9 mouse cellular contexts compared by ENCODE assay signal in the genomic region with DNA sequence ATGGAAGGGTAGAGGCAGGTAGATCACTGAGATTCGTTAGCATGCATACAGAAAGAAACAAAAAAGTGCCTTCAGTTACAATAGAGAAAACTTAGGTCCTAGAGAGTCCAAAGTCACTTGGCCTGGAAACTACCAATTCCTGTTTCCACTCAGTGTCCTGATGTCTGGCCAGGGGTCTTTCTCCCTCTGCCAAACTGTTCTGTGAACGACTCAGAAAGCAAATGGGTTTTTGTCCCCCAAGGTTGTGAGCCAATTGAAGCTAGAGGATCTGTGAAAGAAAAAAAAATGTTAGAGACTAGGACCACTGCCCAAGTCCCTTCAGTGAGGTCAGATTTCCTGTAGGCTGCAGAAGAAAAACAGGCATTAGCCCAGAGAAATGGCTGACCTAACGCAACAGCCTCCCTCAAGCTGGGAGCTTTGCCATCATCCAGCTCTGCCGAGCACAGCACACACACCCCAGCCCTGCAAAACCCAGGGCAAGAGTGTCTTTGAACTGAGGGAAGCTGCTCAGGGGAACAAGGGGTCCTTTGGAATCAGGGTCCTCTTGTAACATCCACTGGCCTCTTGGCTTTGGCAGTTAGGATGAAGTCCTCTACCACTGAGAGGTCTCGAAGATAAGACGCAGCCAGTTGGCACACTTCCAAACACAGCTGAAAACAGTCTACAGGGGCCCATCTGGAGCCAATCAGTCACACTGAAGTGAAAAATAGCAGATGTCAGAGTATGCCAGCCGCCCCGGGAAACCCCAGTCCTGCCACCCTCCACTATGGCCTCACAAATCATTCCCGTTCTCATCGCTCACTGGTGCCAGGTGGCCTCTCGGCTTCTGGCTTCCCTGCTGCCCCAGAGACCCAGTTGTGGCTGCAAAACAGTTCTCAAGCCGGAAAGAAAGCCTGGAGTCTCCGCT.
A peak's percentile ranks its signal among the peaks of the same experiment; 100 is the strongest.
DNase-seq lines count a peak whose midpoint lies in the region; ATAC-seq lines count a peak whose summit lies in the region.
"Had no signal": no experiment of that assay in that cellular context is flagged by ENCODE, and none has a peak within 500 bp of the region (broad histone marks: within the 10 kb centered on the region; RNA-seq: fewer than 3 reads in every experiment).

No protein-coding gene starts in this region.

- H3K4me1 ChIP-seq in stomach, embryonic 16.5 days (ENCODE audit: control insufficient read depth, insufficient read depth, low read length): peaks cover 8% of the 10 kb centered on the region
- H3K4me1 ChIP-seq: liver, embryonic 13.5 days had no signal

- H3K4me2 ChIP-seq in stomach, embryonic 16.5 days (ENCODE audit: low read depth, low read length): peak overlapping the region; percentile 37
- H3K4me2 ChIP-seq: liver, embryonic 13.5 days had no signal

- peak; percentile 42 to 74 for ATAC-seq in hematopoietic stem cell, adult 5-6 weeks (replicated peaks in 1 of 2; ENCODE audit: insufficient read depth in 1 of 2, low FRiP score in 2 of 2, low TSS enrichment in 1 of 2, low read depth in 1 of 2, poor library complexity in 2 of 2, severe bottlenecking in 2 of 2)
- ATAC-seq in megakaryocyte progenitor cell, adult 5-6 weeks (replicated peaks; ENCODE audit: poor library complexity): peak; percentile 55
- ATAC-seq in stomach, embryonic 16.5 days (ENCODE audit: insufficient read depth, low FRiP score): peak; percentile 85
- no peak for ATAC-seq in granulocyte monocyte progenitor cell, adult 5-6 weeks (replicated peaks; ENCODE audit: poor library complexity, severe bottlenecking)

- H3K9me3 ChIP-seq in stomach, embryonic 16.5 days (replicated peaks; ENCODE audit: control insufficient read depth, low read length): no peaks in the 10 kb centered on the region
- H3K9me3 ChIP-seq: liver, embryonic 13.5 days had no signal

- DNase-seq in 3T3-L1 (ENCODE audit: low read depth, low spot score): peak; percentile 63
- peak; percentile 5 to 28 for DNase-seq in adrenal gland, postnatal 4 days (ENCODE audit: low spot score in 2 of 2)
- DNase-seq in forelimb bud, embryonic 11.5 days (ENCODE audit: low read depth, low spot score): peak; percentile 93
- DNase-seq in layer of hippocampus, adult 18-20 months (ENCODE audit: low spot score in 2 of 2): peak; percentile 17 to 47
- DNase-seq: liver, embryonic 13.5 days had no signal

- H3K27ac ChIP-seq in stomach, embryonic 16.5 days (ENCODE audit: low read length): peak overlapping the region; percentile 81
- H3K27ac ChIP-seq: liver, embryonic 13.5 days had no signal

- WGBS in stomach, embryonic 16.5 days: 25% methylated on average over 13 of the region's 13 CpGs

- H3K4me3 ChIP-seq in stomach, embryonic 16.5 days (replicated peaks; ENCODE audit: low read length): no peak overlapping the region
- H3K4me3 ChIP-seq: liver, embryonic 13.5 days had no signal

- H3K27me3 ChIP-seq in stomach, embryonic 16.5 days (ENCODE audit: control insufficient read depth, insufficient read depth, low read length): no peaks in the 10 kb centered on the region
- H3K27me3 ChIP-seq: liver, embryonic 13.5 days had no signal

- 0 out of 2 replicates have a peak overlapping the region, but pooled peaks have one; percentile 35 for H3K9ac ChIP-seq in stomach, embryonic 16.5 days (ENCODE audit: low read length)
- H3K9ac ChIP-seq: liver, embryonic 13.5 days had no signal

- H3K36me3 ChIP-seq in stomach, embryonic 16.5 days (ENCODE audit: control insufficient read depth, insufficient read depth, low read length): no peaks in the 10 kb centered on the region
- H3K36me3 ChIP-seq: liver, embryonic 13.5 days had no signal

Comparison
In these comparisons a context has a peak if more than half of its experiments do, and no peak if none do; other contexts are left out.
1. DNase-seq: peak in every context shown above with its lines; median percentile 93 in forelimb bud, embryonic 11.5 days; 63 in 3T3-L1; 32 in layer of hippocampus, adult 18-20 months; 16 in adrenal gland, postnatal 4 days.